ENCODE assay signal across 13 mouse cellular contexts in genomic region chr3:81735463-81735862, GRCm38 (mm10).
A peak's percentile ranks its signal among the peaks of the same experiment; 100 is the strongest.
DNase-seq lines count a peak whose midpoint lies in the region; ATAC-seq lines count a peak whose summit lies in the region.
"Had no signal": no experiment of that assay in that cellular context is flagged by ENCODE, and none has a peak within 500 bp of the region (broad histone marks: within the 10 kb centered on the region; RNA-seq: fewer than 3 reads in every experiment).

No protein-coding gene starts in this region.

- peak; percentile 25 to 38 for DNase-seq in cerebellum, postnatal 10 days
- DNase-seq in cerebellum, adult 9-11 months, result no peak
- DNase-seq in layer of hippocampus, postnatal 14 days (ENCODE audit: low spot score in 2 of 2), result peak; percentile 19 to 65
- DNase-seq in right cerebral cortex, postnatal 36 days (ENCODE audit: low spot score in 2 of 2), result peak; percentile 6 to 7
- DNase-seq in kidney, postnatal 10 days, result no peak
- DNase-seq: adrenal gland, postnatal 25 days; B cell, adult 2 months; gastrocnemius, postnatal 36 days; lung, adult 18-20 months had no signal

- 70% methylated on average over 8 of the region's 8 CpGs for WGBS in midbrain, embryonic 16.5 days
- WGBS in midbrain, embryonic 15.5 days, result 77% methylated on average over 8 of the region's 8 CpGs

- no peak overlapping the region for H3K4me3 ChIP-seq in midbrain, embryonic 16.5 days (ENCODE audit: low read depth, low read length)
- no peak overlapping the region for H3K4me3 ChIP-seq in midbrain, embryonic 15.5 days
- H3K4me3 ChIP-seq: left cerebral cortex, adult 2 months had no signal

- ATAC-seq in midbrain, embryonic 16.5 days, result 0 out of 2 replicates have a peak, but pooled peaks have one; percentile 17
- no peak for ATAC-seq in midbrain, embryonic 15.5 days (replicated peaks)
- no peak for ATAC-seq in erythroblast, adult 5-6 weeks (replicated peaks; ENCODE audit: low FRiP score, poor library complexity, severe bottlenecking)

- H3K4me1 ChIP-seq in midbrain, embryonic 16.5 days (ENCODE audit: control insufficient read depth, insufficient read depth, low read length), result no peaks in the 10 kb centered on the region
- no peaks in the 10 kb centered on the region for H3K4me1 ChIP-seq in midbrain, embryonic 15.5 days

- no peak overlapping the region for H3K4me2 ChIP-seq in midbrain, embryonic 16.5 days (ENCODE audit: low read length)
- no peak overlapping the region for H3K4me2 ChIP-seq in midbrain, embryonic 15.5 days

- no peaks in the 10 kb centered on the region for H3K27me3 ChIP-seq in midbrain, embryonic 16.5 days (ENCODE audit: control insufficient read depth, insufficient read depth, low read depth, low read length)
- no peaks in the 10 kb centered on the region for H3K27me3 ChIP-seq in midbrain, embryonic 15.5 days (replicated peaks)

- no peaks in the 10 kb centered on the region for H3K9me3 ChIP-seq in midbrain, embryonic 16.5 days (replicated peaks; ENCODE audit: control insufficient read depth, low read length, poor library complexity, severe bottlenecking)
- no peaks in the 10 kb centered on the region for H3K9me3 ChIP-seq in midbrain, embryonic 15.5 days

- no peak overlapping the region for H3K27ac ChIP-seq in midbrain, embryonic 16.5 days (ENCODE audit: low read length)
- no peak overlapping the region for H3K27ac ChIP-seq in midbrain, embryonic 15.5 days
- H3K27ac ChIP-seq: left cerebral cortex, adult 2 months had no signal

- H3K36me3 ChIP-seq in midbrain, embryonic 16.5 days (ENCODE audit: control insufficient read depth, insufficient read depth, low read length), result no peaks in the 10 kb centered on the region
- no peaks in the 10 kb centered on the region for H3K36me3 ChIP-seq in midbrain, embryonic 15.5 days (replicated peaks)

- no peak overlapping the region for H3K9ac ChIP-seq in midbrain, embryonic 16.5 days (ENCODE audit: low read depth, low read length)
- H3K9ac ChIP-seq in midbrain, embryonic 15.5 days, result no peak overlapping the region

Comparison
In these comparisons a context has a peak if more than half of its experiments do, and no peak if none do; other contexts are left out.
1. DNase-seq: peak in cerebellum, postnatal 10 days (2 of 2), layer of hippocampus, postnatal 14 days (2 of 2) and right cerebral cortex, postnatal 36 days (2 of 2); none in cerebellum, adult 9-11 months (single experiment) and kidney, postnatal 10 days (single experiment).